Mouse (Mus musculus) thymus, adult 2 months (tissue): Measurements from ENCODE around the gene Dnah17. TPM values are rescaled to one million over a fixed set of nuclear protein-coding genes. Genes with fewer than 3 reads are reported as not detected.
A peak's percentile ranks its signal among the peaks of the same experiment; 100 is the strongest.

Experiments
- DNase-seq: peaks from one replicate; pipeline ENCODE4 v3.0.0; 2021
- H3K27ac ChIP-seq: fragments of 200-500 bp; 2 replicates; pipeline ENCODE4 v1.5.1; 2012; ENCODE audit warnings: low read length, control low read depth; ENCODE audit not compliant: control insufficient read depth, insufficient read depth
- H3K27me3 ChIP-seq: fragments of 200-500 bp; 2 replicates; pipeline ENCODE4 v1.6.1; 2012; ENCODE audit warnings: mild to moderate bottlenecking, low read length, moderate library complexity, mixed read lengths; ENCODE audit not compliant: control insufficient read depth, insufficient read depth
- H3K36me3 ChIP-seq: fragments of 200-500 bp; 2 replicates; pipeline ENCODE4 v1.6.1; 2012; ENCODE audit warnings: mild to moderate bottlenecking, low read length, moderate library complexity; ENCODE audit not compliant: control insufficient read depth, insufficient read depth
- H3K4me1 ChIP-seq: fragments of 200-500 bp; replicated peaks from 2 replicates; pipeline ENCODE4 v1.6.1; 2012; ENCODE audit warnings: low read length; ENCODE audit not compliant: control insufficient read depth, insufficient read depth
- H3K4me3 ChIP-seq: fragments of 200-500 bp; 2 replicates; pipeline ENCODE4 v1.5.1; 2012; ENCODE audit warnings: mild to moderate bottlenecking, low read length, control low read depth, moderate library complexity; ENCODE audit not compliant: control insufficient read depth, insufficient read depth
- CTCF ChIP-seq: fragments of 200-500 bp; IDR thresholded peaks from 2 replicates; pipeline ENCODE4 v1.5.1; 2012; ENCODE audit warnings: mild to moderate bottlenecking, control low read depth, low read length, moderate library complexity, borderline replicate concordance; ENCODE audit not compliant: control insufficient read depth, poor library complexity, insufficient read depth; ENCODE audit errors: extremely low read depth
- POLR2A ChIP-seq: fragments of 200-500 bp; IDR thresholded peaks from 2 replicates; pipeline ENCODE4 v1.6.1; 2012; ENCODE audit warnings: mild to moderate bottlenecking, low read length, control low read depth, moderate library complexity; ENCODE audit not compliant: control insufficient read depth, poor library complexity, insufficient read depth; ENCODE audit errors: extremely low read depth
- WGBS: fragments of 180-500 bp; shearing (Covaris S2); methylation state at CpG from one replicate; pipeline ENCODE4 v1.1.7; 2018; 5-methylcytosine and 5-hydroxymethylcytosine counted together
- polyA plus RNA-seq: library from polyadenylated mRNA; depleted of rRNA; stranded (reverse); fragments of >200 nt; gene quantifications from 2 replicates; pipeline ENCODE4 v1.2.3, GENCODE M21; 2012

Dnah17 gene
- polyA plus RNA-seq, 1 experiment: 2.3 TPM

- WGBS: 21% methylated on average over 8 of the region's 8 CpGs
- Histone ChIP-seq H3K27ac (peak overlapping the region; percentile 52; the same call in 1 of the 2 replicates), H3K4me3 (no peak overlapping the region), H3K4me1 (peaks cover 25% of the 10 kb centered on the region), H3K27me3 (no peaks in the 10 kb centered on the region), H3K36me3 (no peaks in the 10 kb centered on the region)
- TF ChIP-seq CTCF (no peak), POLR2A (no peak)
- DNase-seq: peak; percentile 33
Observed at GRCm38 (mm10) chr11:118114581-118115110, 15.8 kb downstream of the Dnah17 start.

GRCm38 (mm10) chr11:118113516-118114205 is 16.8 kb downstream of the Dnah17 start:
- no peak for TF ChIP-seq POLR2A
- no peak for TF ChIP-seq CTCF
- Histone ChIP-seq H3K36me3 (no peaks in the 10 kb centered on the region), H3K4me3 (no peak overlapping the region), H3K27me3 (no peaks in the 10 kb centered on the region), H3K27ac (peak overlapping the region; percentile 52; the same call in 1 of the 2 replicates), H3K4me1 (peaks cover 25% of the 10 kb centered on the region)
- peak; percentile 35 for DNase-seq
- WGBS: 57% methylated on average over 14 of the region's 14 CpGs

GRCm38 (mm10) chr11:118104001-118104400 is 26.4 kb downstream of the Dnah17 start:
- H3K4me1 ChIP-seq: peaks cover 9% of the 10 kb centered on the region
- H3K27ac ChIP-seq: no peak overlapping the region
- peak; percentile 86 for DNase-seq
- H3K36me3 ChIP-seq: no peaks in the 10 kb centered on the region
- H3K27me3 ChIP-seq: no peaks in the 10 kb centered on the region
- no peak overlapping the region for H3K4me3 ChIP-seq
- WGBS: 1% methylated on average over 5 of the region's 5 CpGs
- TF ChIP-seq POLR2A: 0 out of 2 replicates have a peak, but pooled peaks have one; percentile 1
- TF ChIP-seq CTCF: peak; percentile 97

GRCm38 (mm10) chr11:118103383-118103782 is 27.1 kb downstream of the Dnah17 start:
- no peak for TF ChIP-seq POLR2A
- TF ChIP-seq CTCF: no peak
- H3K27me3 ChIP-seq: no peaks in the 10 kb centered on the region
- no peaks in the 10 kb centered on the region for H3K36me3 ChIP-seq
- H3K27ac ChIP-seq: no peak overlapping the region
- no peak overlapping the region for H3K4me3 ChIP-seq
- 93% methylated on average over 5 of the region's 5 CpGs for WGBS
- no peak for DNase-seq
- H3K4me1 ChIP-seq: peaks cover 9% of the 10 kb centered on the region

GRCm38 (mm10) chr11:118102838-118103237 is 27.6 kb downstream of the Dnah17 start:
- WGBS: 48% methylated on average over 3 of the region's 3 CpGs
- H3K36me3 ChIP-seq: no peaks in the 10 kb centered on the region
- peaks cover 9% of the 10 kb centered on the region for H3K4me1 ChIP-seq
- no peak for TF ChIP-seq POLR2A
- TF ChIP-seq CTCF: peak; percentile 99
- no peaks in the 10 kb centered on the region for H3K27me3 ChIP-seq
- H3K4me3 ChIP-seq: no peak overlapping the region
- DNase-seq: peak; percentile 91
- H3K27ac ChIP-seq: no peak overlapping the region

GRCm38 (mm10) chr11:118101133-118101532 is 29.3 kb downstream of the Dnah17 start:
- DNase-seq: no peak

GRCm38 (mm10) chr11:118096736-118097135 is 33.7 kb downstream of the Dnah17 start:
- no peaks in the 10 kb centered on the region for H3K27me3 ChIP-seq
- DNase-seq: no peak
- no peak overlapping the region for H3K27ac ChIP-seq
- peaks cover 11% of the 10 kb centered on the region for H3K4me1 ChIP-seq
- no peaks in the 10 kb centered on the region for H3K36me3 ChIP-seq
- 96% methylated on average over 2 of the region's 2 CpGs for WGBS
- no peak overlapping the region for H3K4me3 ChIP-seq
- TF ChIP-seq CTCF: no peak
- no peak for TF ChIP-seq POLR2A

More at GRCm38 (mm10) chr11:118101133-118101532, 29.3 kb downstream of the Dnah17 start:
- 74% methylated on average over 9 of the region's 9 CpGs for WGBS
- no peak overlapping the region for H3K27ac ChIP-seq
- no peaks in the 10 kb centered on the region for H3K36me3 ChIP-seq
- TF ChIP-seq POLR2A: no peak
- no peak for TF ChIP-seq CTCF
- H3K27me3 ChIP-seq: no peaks in the 10 kb centered on the region
- H3K4me1 ChIP-seq: peaks cover 9% of the 10 kb centered on the region
- no peak overlapping the region for H3K4me3 ChIP-seq
